Comparison of ENCODE assay signal across 22 mouse cellular contexts in genomic region chr14:62873820-62874219, GRCm38 (mm10). TPM values are rescaled to one million over a fixed set of nuclear protein-coding genes. Genes with fewer than 3 reads are reported as not detected.
A peak's percentile ranks its signal among the peaks of the same experiment; 100 is the strongest.
DNase-seq lines count a peak whose midpoint lies in the region; ATAC-seq lines count a peak whose summit lies in the region.
"Had no signal": no experiment of that assay in that cellular context is flagged by ENCODE, and none has a peak within 500 bp of the region (broad histone marks: within the 10 kb centered on the region; RNA-seq: fewer than 3 reads in every experiment).

No protein-coding gene starts in this region.

- WGBS in forebrain, embryonic 12.5 days: 12% methylated on average over 4 of the region's 4 CpGs
- WGBS in forebrain, embryonic 15.5 days: 7% methylated on average over 4 of the region's 4 CpGs
- 37% methylated on average over 4 of the region's 4 CpGs for WGBS in midbrain, embryonic 11.5 days
- 21% methylated on average over 4 of the region's 4 CpGs for WGBS in midbrain, embryonic 14.5 days
- WGBS in hindbrain, embryonic 13.5 days: 28% methylated on average over 4 of the region's 4 CpGs
- WGBS in neural tube, embryonic 13.5 days: 24% methylated on average over 4 of the region's 4 CpGs

- peak; percentile 90 for DNase-seq in midbrain, embryonic 11.5 days (ENCODE audit: low spot score, missing footprints)
- no peak for DNase-seq in midbrain, embryonic 14.5 days
- DNase-seq in thymus, postnatal 4 days: no peak
- DNase-seq in layer of hippocampus, adult 8-10 months (ENCODE audit: low spot score in 2 of 2): no peak
- DNase-seq: adrenal gland, postnatal 25 days; cerebellum, adult 9-11 months; gastrocnemius, adult 2 months; heart, postnatal 4 days; kidney, postnatal 25 days; layer of hippocampus, adult 9-11 months; lung, adult 18-20 months; lung, postnatal 10 days; right cerebral cortex, adult 18-20 months; right cerebral cortex, postnatal 4 days; thymus, postnatal 25 days had no signal

- no peak overlapping the region for H3K4me2 ChIP-seq in forebrain, embryonic 12.5 days
- H3K4me2 ChIP-seq in forebrain, embryonic 15.5 days (replicated peaks): no peak overlapping the region
- H3K4me2 ChIP-seq in midbrain, embryonic 11.5 days: no peak overlapping the region
- H3K4me2 ChIP-seq in midbrain, embryonic 14.5 days (ENCODE audit: low read length): no peak overlapping the region
- H3K4me2 ChIP-seq in hindbrain, embryonic 13.5 days: no peak overlapping the region
- no peak overlapping the region for H3K4me2 ChIP-seq in neural tube, embryonic 13.5 days
- H3K4me2 ChIP-seq: limb, embryonic 13.5 days; liver, embryonic 12.5 days had no signal

- H3K4me1 ChIP-seq in forebrain, embryonic 12.5 days: peaks cover 27% of the 10 kb centered on the region
- peaks cover 11% of the 10 kb centered on the region for H3K4me1 ChIP-seq in forebrain, embryonic 15.5 days
- H3K4me1 ChIP-seq in midbrain, embryonic 11.5 days (ENCODE audit: control insufficient read depth, insufficient read depth, low read length): peaks cover 13% of the 10 kb centered on the region; the same call in 1 of the 2 replicates
- H3K4me1 ChIP-seq in midbrain, embryonic 14.5 days (ENCODE audit: control insufficient read depth, insufficient read depth, low read length): peaks cover 5% of the 10 kb centered on the region; the same call in 1 of the 2 replicates
- peaks cover 23% of the 10 kb centered on the region for H3K4me1 ChIP-seq in hindbrain, embryonic 13.5 days (replicated peaks)
- peaks cover 30% of the 10 kb centered on the region for H3K4me1 ChIP-seq in neural tube, embryonic 13.5 days (replicated peaks)

- H3K9ac ChIP-seq in forebrain, embryonic 12.5 days: no peak overlapping the region
- H3K9ac ChIP-seq in forebrain, embryonic 15.5 days (replicated peaks): no peak overlapping the region
- no peak overlapping the region for H3K9ac ChIP-seq in midbrain, embryonic 11.5 days (ENCODE audit: low read length)
- no peak overlapping the region for H3K9ac ChIP-seq in midbrain, embryonic 14.5 days (replicated peaks; ENCODE audit: low read length)
- H3K9ac ChIP-seq in hindbrain, embryonic 13.5 days: no peak overlapping the region
- H3K9ac ChIP-seq in neural tube, embryonic 13.5 days: no peak overlapping the region
- H3K9ac ChIP-seq: limb, embryonic 13.5 days; liver, embryonic 12.5 days had no signal

- H3K9me3 ChIP-seq in forebrain, embryonic 12.5 days: peaks cover 11% of the 10 kb centered on the region; the same call in 1 of the 2 replicates
- H3K9me3 ChIP-seq in forebrain, embryonic 15.5 days: no peaks in the 10 kb centered on the region
- H3K9me3 ChIP-seq in midbrain, embryonic 11.5 days (ENCODE audit: control insufficient read depth, low read length): no peaks in the 10 kb centered on the region; the same call in 1 of the 2 replicates
- H3K9me3 ChIP-seq in midbrain, embryonic 14.5 days (ENCODE audit: control insufficient read depth, low read length): 0 out of 2 replicates have a peak, but pooled peaks cover 2% of the 10 kb centered on the region
- peaks cover 5% of the 10 kb centered on the region; the same call in 1 of the 2 replicates for H3K9me3 ChIP-seq in hindbrain, embryonic 13.5 days
- peaks cover 10% of the 10 kb centered on the region for H3K9me3 ChIP-seq in neural tube, embryonic 13.5 days
- H3K9me3 ChIP-seq: liver, embryonic 12.5 days had no signal

- peaks cover 8% of the 10 kb centered on the region; the same call in 1 of the 2 replicates for H3K36me3 ChIP-seq in forebrain, embryonic 12.5 days (replicated peaks)
- no peaks in the 10 kb centered on the region for H3K36me3 ChIP-seq in forebrain, embryonic 15.5 days
- H3K36me3 ChIP-seq in midbrain, embryonic 11.5 days (ENCODE audit: control insufficient read depth, insufficient read depth, low read length): no peaks in the 10 kb centered on the region
- H3K36me3 ChIP-seq in midbrain, embryonic 14.5 days (ENCODE audit: control insufficient read depth, insufficient read depth, low read length): no peaks in the 10 kb centered on the region
- no peaks in the 10 kb centered on the region for H3K36me3 ChIP-seq in hindbrain, embryonic 13.5 days
- peaks cover 9% of the 10 kb centered on the region; the same call in 1 of the 2 replicates for H3K36me3 ChIP-seq in neural tube, embryonic 13.5 days
- H3K36me3 ChIP-seq: liver, embryonic 12.5 days had no signal

- peak; percentile 23; the same call in 1 of the 2 replicates for ATAC-seq in forebrain, embryonic 12.5 days (ENCODE audit: low FRiP score)
- ATAC-seq in forebrain, embryonic 15.5 days (replicated peaks): no peak
- peak; percentile 60; the same call in 1 of the 2 replicates for ATAC-seq in midbrain, embryonic 11.5 days (ENCODE audit: low FRiP score)
- ATAC-seq in midbrain, embryonic 14.5 days (ENCODE audit: low FRiP score, low TSS enrichment): no peak; the same call in 1 of the 2 replicates
- ATAC-seq in hindbrain, embryonic 13.5 days (ENCODE audit: low FRiP score): no peak
- ATAC-seq in neural tube, embryonic 13.5 days (ENCODE audit: low read depth): no peak
- ATAC-seq: intestine, postnatal 0 days; liver, embryonic 12.5 days had no signal

- no peaks in the 10 kb centered on the region for H3K27me3 ChIP-seq in forebrain, embryonic 12.5 days
- no peaks in the 10 kb centered on the region for H3K27me3 ChIP-seq in forebrain, embryonic 15.5 days
- H3K27me3 ChIP-seq in midbrain, embryonic 11.5 days (ENCODE audit: control insufficient read depth, insufficient read depth, low read length): no peaks in the 10 kb centered on the region
- H3K27me3 ChIP-seq in midbrain, embryonic 14.5 days (ENCODE audit: control insufficient read depth, insufficient read depth, low read length): no peaks in the 10 kb centered on the region
- no peaks in the 10 kb centered on the region for H3K27me3 ChIP-seq in hindbrain, embryonic 13.5 days
- H3K27me3 ChIP-seq in neural tube, embryonic 13.5 days: no peaks in the 10 kb centered on the region
- H3K27me3 ChIP-seq: limb, embryonic 13.5 days; liver, embryonic 12.5 days had no signal

- H3K27ac ChIP-seq in forebrain, embryonic 12.5 days: peak overlapping the region; percentile 75; the same call in 1 of the 2 replicates
- H3K27ac ChIP-seq in forebrain, embryonic 15.5 days (replicated peaks): no peak overlapping the region
- 0 out of 2 replicates have a peak overlapping the region, but pooled peaks have one; percentile 58 for H3K27ac ChIP-seq in midbrain, embryonic 11.5 days (ENCODE audit: low read depth, low read length)
- no peak overlapping the region for H3K27ac ChIP-seq in midbrain, embryonic 14.5 days (replicated peaks; ENCODE audit: low read depth, low read length)
- peak overlapping the region; percentile 56; the same call in 1 of the 2 replicates for H3K27ac ChIP-seq in hindbrain, embryonic 13.5 days
- peak overlapping the region; percentile 56 for H3K27ac ChIP-seq in neural tube, embryonic 13.5 days (replicated peaks)
- H3K27ac ChIP-seq: gastrocnemius, adult 2 months; limb, embryonic 13.5 days; liver, embryonic 12.5 days had no signal

- no peak overlapping the region for H3K4me3 ChIP-seq in forebrain, embryonic 12.5 days (replicated peaks)
- H3K4me3 ChIP-seq in forebrain, embryonic 15.5 days: no peak overlapping the region
- no peak overlapping the region for H3K4me3 ChIP-seq in midbrain, embryonic 11.5 days (ENCODE audit: low read depth, low read length)
- no peak overlapping the region for H3K4me3 ChIP-seq in midbrain, embryonic 14.5 days (replicated peaks; ENCODE audit: low read depth, low read length)
- H3K4me3 ChIP-seq in hindbrain, embryonic 13.5 days: no peak overlapping the region
- H3K4me3 ChIP-seq in neural tube, embryonic 13.5 days: no peak overlapping the region
- H3K4me3 ChIP-seq: gastrocnemius, adult 2 months; limb, embryonic 13.5 days; liver, embryonic 12.5 days had no signal

RNA-seq across cellular contexts. Expression of gene Wdfy2, which starts 36.3 kb away (rescaled TPM):
- 15.1 and 15.3 TPM in 2 replicates for polyA plus RNA-seq in forebrain, embryonic 12.5 days (2016; fragmentation: Nextera tagmentation; extraction: Ambion mirVana)
- polyA plus RNA-seq in forebrain, embryonic 15.5 days (2015; fragmentation: Nextera tagmentation; extraction: Ambion mirVana): 8.5 and 8.7 TPM in 2 replicates
- 14.9 and 15.9 TPM in 2 replicates for polyA plus RNA-seq in midbrain, embryonic 11.5 days (2014; fragmentation: Nextera tagmentation; extraction: Ambion mirVana)
- 9.1 and 13.0 TPM in 2 replicates for polyA plus RNA-seq in midbrain, embryonic 14.5 days (2014; fragmentation: Nextera tagmentation; extraction: Ambion mirVana)
- 7.7 and 8.2 TPM in 2 replicates for polyA plus RNA-seq in hindbrain, embryonic 13.5 days (2015; fragmentation: Nextera tagmentation; extraction: Ambion mirVana)
- 8.4 and 8.7 TPM in 2 replicates for polyA plus RNA-seq in neural tube, embryonic 13.5 days (2015; fragmentation: Nextera tagmentation; extraction: Ambion mirVana)
- total RNA-seq in layer of hippocampus, adult 8-10 months (2022): 10 to 100 TPM; 15.9 to 19.2 (median 17.7) TPM

Comparison
In these comparisons a context has a peak if more than half of its experiments do, and no peak if none do; other contexts are left out.
1. ATAC-seq: peak in forebrain, embryonic 12.5 days (single experiment) and midbrain, embryonic 11.5 days (single experiment); none in forebrain, embryonic 15.5 days (single experiment), midbrain, embryonic 14.5 days (single experiment), hindbrain, embryonic 13.5 days (single experiment) and neural tube, embryonic 13.5 days (single experiment).
2. H3K27ac ChIP-seq: peak in forebrain, embryonic 12.5 days (single experiment), midbrain, embryonic 11.5 days (single experiment), hindbrain, embryonic 13.5 days (single experiment) and neural tube, embryonic 13.5 days (single experiment); none in forebrain, embryonic 15.5 days (single experiment) and midbrain, embryonic 14.5 days (single experiment).